Mouse (Mus musculus) liver, embryonic 14.5 days (tissue): ENCODE measurements at regions not wholly inside any gene's neighbourhood (a gene's known extent, or its start where the extent isn't known, plus 50 kb on each side); places are given as distances from the start of the nearest gene placed in this dataset.

Experiments
- ATAC-seq: fragments of 200-750 bp; cut with Nextera tagmentation; 2 replicates; pipeline ENCODE4 v1.8.0; 2017; ENCODE audit warnings: moderate number of reproducible peaks, mild to moderate bottlenecking, moderate library complexity; ENCODE audit not compliant: insufficient read depth
- DNase-seq, 3 experiments: peaks; one replicate each; pipeline ENCODE4 v3.0.0-alpha.2; 2012 to 2013; ENCODE audit warnings: low read depth in 3 of 3, low spot score in 3 of 3
- H3K27ac ChIP-seq: fragments of 300-500 bp; sonication (generic); 2 replicates; pipeline ENCODE4 v1.5.1; 2014; ENCODE audit warnings: moderate library complexity, mild to moderate bottlenecking, control low read depth, inconsistent platforms
- H3K27me3 ChIP-seq: fragments of 300-500 bp; sonication (generic); 2 replicates; pipeline ENCODE4 v1.6.1; 2014; ENCODE audit warnings: mild to moderate bottlenecking, low read length, moderate library complexity; ENCODE audit not compliant: control insufficient read depth, insufficient read depth
- H3K36me3 ChIP-seq: fragments of 300-500 bp; sonication (generic); replicated peaks from 2 replicates; pipeline ENCODE4 v1.6.1; 2014; ENCODE audit warnings: low read depth; ENCODE audit not compliant: control insufficient read depth, insufficient read depth
- H3K4me1 ChIP-seq, 2 experiments: fragments of 200-500 bp in 1 of 2; fragments of 300-500 bp in 1 of 2; sonication (generic) in 1 of 2; replicated peaks; 2 replicates each; pipeline ENCODE4 v1.6.1; 2012 to 2014; ENCODE audit warnings: antibody characterized with exemption in 1 of 2, inconsistent platforms in 1 of 2, low read length in 1 of 2; ENCODE audit not compliant: control insufficient read depth in 2 of 2, insufficient read depth in 2 of 2
- H3K4me2 ChIP-seq: fragments of 300-500 bp; sonication (generic); 2 replicates; pipeline ENCODE4 v1.6.1; 2014; ENCODE audit warnings: low read depth, mild to moderate bottlenecking, control low read depth, moderate library complexity
- H3K4me3 ChIP-seq, 2 experiments: fragments of 200-500 bp in 1 of 2; fragments of 300-500 bp in 1 of 2; sonication (generic) in 1 of 2; 2 replicates each; pipeline ENCODE4 v1.5.1; 2012 to 2014; ENCODE audit warnings: low read depth in 2 of 2, low read length in 2 of 2, mild to moderate bottlenecking in 2 of 2, control low read depth in 1 of 2, inconsistent platforms in 1 of 2, moderate library complexity in 1 of 2; ENCODE audit not compliant: insufficient read depth in 1 of 2
- H3K9ac ChIP-seq: fragments of 300-500 bp; sonication (generic); replicated peaks from 2 replicates; pipeline ENCODE4 v1.6.1; 2014; ENCODE audit warnings: mild to moderate bottlenecking, control low read depth, moderate library complexity
- H3K9me3 ChIP-seq: fragments of 300-500 bp; sonication (generic); 2 replicates; pipeline ENCODE4 v1.6.1; 2016; ENCODE audit warnings: low read length, mixed read lengths; ENCODE audit not compliant: control insufficient read depth
- CTCF ChIP-seq: IDR thresholded peaks from 2 replicates; pipeline ENCODE4 v1.5.1; 2016; ENCODE audit warnings: antibody characterized with exemption, low read depth, control low read depth
- EP300 ChIP-seq: IDR thresholded peaks from 2 replicates; pipeline ENCODE4 v1.6.1; 2016; ENCODE audit warnings: antibody characterized with exemption, low read depth
- WGBS: fragments of 180-500 bp; shearing (Covaris S2); extraction: QIAGEN DNeasy Blood & Tissue Kit; methylation state at CpG from one replicate; pipeline ENCODE4 v1.1.7; 2014; ENCODE audit not compliant: insufficient replicate concordance; 5-methylcytosine and 5-hydroxymethylcytosine counted together

DNA sequence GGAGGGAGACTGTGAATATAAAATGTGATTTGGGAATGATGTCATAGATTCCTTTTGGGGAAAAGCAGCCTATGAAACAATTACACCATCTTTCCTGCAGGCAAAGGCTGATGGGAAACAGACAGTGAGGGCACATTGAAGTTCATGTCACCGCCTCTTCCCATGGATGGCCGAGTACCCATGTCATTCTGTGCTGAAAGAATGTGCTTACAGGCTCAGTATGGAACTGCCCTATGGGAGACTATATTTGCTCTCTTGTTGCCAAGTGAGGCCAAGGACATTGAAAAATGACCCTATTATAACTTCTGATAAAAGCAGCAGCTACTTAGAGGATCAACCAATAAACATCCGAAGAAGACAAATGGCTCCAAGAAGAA is 127.7 kb upstream of the Sash1 start:
- H3K4me3 ChIP-seq: no peak overlapping the region

DNA sequence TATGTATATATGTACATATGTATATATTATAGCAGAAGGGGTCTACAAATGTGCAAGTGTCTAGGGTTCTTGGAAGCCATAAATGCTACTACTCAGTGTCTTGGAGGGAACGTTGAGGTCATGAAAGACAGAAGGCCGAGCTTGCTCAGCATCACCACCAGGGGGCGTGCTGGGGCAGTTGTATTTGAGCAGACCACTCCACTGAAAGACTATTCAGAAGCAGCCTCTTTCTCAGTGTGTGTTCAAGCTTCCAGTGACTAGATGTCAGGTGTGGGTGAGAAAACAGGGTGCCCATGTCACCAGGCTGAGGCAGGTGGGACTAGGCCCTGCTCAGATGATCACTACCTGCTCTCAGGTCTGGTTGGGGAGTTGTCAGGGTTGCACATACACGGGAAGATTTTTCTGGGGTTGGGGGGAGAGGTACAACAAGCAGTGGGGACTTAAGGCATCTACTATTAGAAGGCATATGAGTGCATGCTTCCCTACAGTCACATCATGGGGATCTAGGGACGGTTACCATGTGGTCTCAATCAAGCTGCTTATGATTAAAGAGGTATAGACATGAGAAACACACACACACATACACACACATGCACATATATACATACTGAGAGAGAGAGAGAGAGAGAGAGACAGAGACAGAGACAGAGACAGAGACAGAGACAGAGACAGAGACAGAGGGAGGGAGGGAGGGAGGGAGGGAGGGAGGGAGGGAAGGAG is 127.1 kb upstream of the Sash1 start:
- 26% methylated on average over 5 of the region's 5 CpGs for WGBS
- no peak overlapping the region for H3K27ac ChIP-seq
- H3K4me3 ChIP-seq: no peak overlapping the region
- ATAC-seq (no peak), DNase-seq (peak in 1 of 3 experiments; percentile 3)
- no peak overlapping the region for H3K9ac ChIP-seq
- H3K4me1 ChIP-seq: no peaks in the 10 kb centered on the region
- no peaks in the 10 kb centered on the region for H3K9me3 ChIP-seq
- H3K36me3 ChIP-seq: no peaks in the 10 kb centered on the region
- TF ChIP-seq CTCF (peak; percentile 86), EP300 (no peak)
- no peak overlapping the region for H3K4me2 ChIP-seq
- no peaks in the 10 kb centered on the region for H3K27me3 ChIP-seq

More for the DNA sequence above, 127.7 kb upstream of the Sash1 start:
- Histone ChIP-seq H3K36me3 (no peaks in the 10 kb centered on the region), H3K27me3 (no peaks in the 10 kb centered on the region), H3K9me3 (no peaks in the 10 kb centered on the region), H3K4me2 (no peak overlapping the region), H3K27ac (no peak overlapping the region), H3K9ac (no peak overlapping the region), H3K4me1 (no peaks in the 10 kb centered on the region)
- ATAC-seq: no peak
- DNase-seq: no peak
- TF ChIP-seq CTCF (no peak), EP300 (no peak)
- WGBS: 43% methylated on average over 3 of the region's 3 CpGs

DNA sequence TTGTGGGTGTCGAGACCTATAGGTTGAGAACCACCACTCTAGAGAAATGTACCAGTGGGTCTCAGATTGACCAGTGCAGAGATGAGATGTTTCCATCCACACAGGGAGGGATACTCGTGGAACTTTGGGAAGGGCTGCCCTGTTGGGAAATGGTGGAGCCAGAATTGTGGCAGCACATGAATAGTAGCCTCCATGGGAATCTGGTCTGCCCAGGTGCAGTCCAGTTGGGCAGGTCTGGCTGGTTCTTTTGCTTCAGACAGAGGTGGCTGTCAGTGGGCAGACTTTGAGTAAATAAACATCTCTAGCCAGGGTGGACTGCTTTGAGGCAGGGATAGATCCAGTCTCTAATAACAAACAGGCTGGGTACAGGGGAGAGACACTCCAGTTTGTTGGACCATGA is 126.0 kb upstream of the Sash1 start:
- H3K9me3 ChIP-seq: no peaks in the 10 kb centered on the region

DNA sequence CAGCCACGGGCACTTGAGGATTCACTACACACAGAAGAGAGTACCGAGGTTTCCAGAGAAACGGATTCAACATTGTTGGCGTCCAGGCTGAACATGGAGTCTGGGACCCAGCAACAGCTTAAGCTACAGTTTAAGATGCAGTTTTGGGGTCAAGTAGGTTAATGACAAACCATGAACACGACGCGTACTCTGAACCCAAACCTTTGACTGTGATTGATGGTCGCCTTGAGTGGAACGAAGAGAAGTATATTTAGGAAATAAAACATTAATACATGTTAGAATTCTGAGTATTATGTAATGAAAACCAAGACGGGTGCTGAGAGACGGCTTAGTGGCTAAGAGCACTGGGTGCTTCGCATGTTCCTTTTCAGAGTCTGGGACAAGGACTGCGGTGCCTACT is 124.3 kb upstream of the Sash1 start:
- no peaks in the 10 kb centered on the region for H3K27me3 ChIP-seq
- TF ChIP-seq CTCF (no peak), EP300 (no peak)
- no peak overlapping the region for H3K9ac ChIP-seq
- H3K4me3 ChIP-seq: no peak overlapping the region
- 78% methylated on average over 13 of the region's 13 CpGs for WGBS
- H3K4me1 ChIP-seq: no peaks in the 10 kb centered on the region
- H3K9me3 ChIP-seq: no peaks in the 10 kb centered on the region
- H3K36me3 ChIP-seq: no peaks in the 10 kb centered on the region
- ATAC-seq: no peak
- H3K4me2 ChIP-seq: no peak overlapping the region
- no peak overlapping the region for H3K27ac ChIP-seq
- DNase-seq: no peak

More for the DNA sequence above, 126.0 kb upstream of the Sash1 start:
- TF ChIP-seq CTCF: no peak
- TF ChIP-seq EP300: no peak
- Histone ChIP-seq H3K4me2 (no peak overlapping the region), H3K4me1 (no peaks in the 10 kb centered on the region), H3K27me3 (no peaks in the 10 kb centered on the region), H3K9ac (no peak overlapping the region), H3K27ac (no peak overlapping the region), H3K36me3 (no peaks in the 10 kb centered on the region), H3K4me3 (no peak overlapping the region)
- WGBS: 49% methylated on average over 2 of the region's 2 CpGs
- DNase-seq (no peak), ATAC-seq (no peak)

DNA sequence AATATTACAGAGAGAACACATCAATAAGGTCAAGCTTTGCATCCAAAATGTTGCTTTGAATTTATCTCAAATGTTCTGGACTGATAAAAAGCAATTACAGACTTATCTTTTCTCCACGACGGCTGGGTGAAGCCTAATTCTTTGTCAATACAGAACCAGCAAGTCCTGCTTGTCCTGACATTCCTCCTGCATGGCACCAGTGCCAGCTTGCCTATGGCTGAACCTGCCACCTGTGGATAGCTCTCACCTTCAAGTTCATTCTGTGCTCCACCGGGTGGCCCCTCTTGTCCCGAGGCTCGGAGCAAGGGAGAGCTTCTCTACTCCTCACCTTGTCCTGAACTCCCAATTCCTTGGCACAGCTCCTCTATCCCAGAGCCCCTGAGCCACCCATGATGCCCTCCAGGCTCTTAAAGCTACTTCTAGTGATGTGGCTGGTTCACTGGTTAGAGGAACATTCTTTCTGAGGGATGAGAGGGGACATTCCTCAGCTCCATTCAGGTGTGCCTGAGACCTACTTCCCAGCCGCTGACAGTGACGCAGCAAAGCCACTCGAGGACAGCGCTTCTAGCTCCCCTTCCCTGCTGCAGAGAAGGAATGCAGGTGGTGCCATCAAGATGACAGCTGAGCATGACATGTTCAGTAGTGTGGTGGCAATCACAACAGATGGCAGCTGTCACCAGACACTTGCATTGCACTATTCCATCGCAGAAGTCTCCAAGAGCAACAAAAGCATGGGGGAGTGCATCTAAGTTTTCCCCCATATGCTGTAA is 119.5 kb upstream of the Sash1 start:
- ATAC-seq (no peak), DNase-seq (no peak)
- no peaks in the 10 kb centered on the region for H3K36me3 ChIP-seq
- no peaks in the 10 kb centered on the region for H3K27me3 ChIP-seq
- no peak overlapping the region for H3K4me2 ChIP-seq
- no peak for TF ChIP-seq CTCF
- no peak for TF ChIP-seq EP300
- H3K9ac ChIP-seq: no peak overlapping the region
- H3K27ac ChIP-seq: no peak overlapping the region
- 58% methylated on average over 10 of the region's 10 CpGs for WGBS
- H3K9me3 ChIP-seq: no peaks in the 10 kb centered on the region
- no peak overlapping the region for H3K4me3 ChIP-seq
- H3K4me1 ChIP-seq: no peaks in the 10 kb centered on the region
